Mouse (Mus musculus): ENCODE results near the gene G6pc2. TPM values are rescaled to one million over a fixed set of nuclear protein-coding genes. Genes with fewer than 3 reads are reported as not detected.

G6pc2 gene
- polyA plus RNA-seq, 1 experiment from 2014 or later: not detected

DNA sequence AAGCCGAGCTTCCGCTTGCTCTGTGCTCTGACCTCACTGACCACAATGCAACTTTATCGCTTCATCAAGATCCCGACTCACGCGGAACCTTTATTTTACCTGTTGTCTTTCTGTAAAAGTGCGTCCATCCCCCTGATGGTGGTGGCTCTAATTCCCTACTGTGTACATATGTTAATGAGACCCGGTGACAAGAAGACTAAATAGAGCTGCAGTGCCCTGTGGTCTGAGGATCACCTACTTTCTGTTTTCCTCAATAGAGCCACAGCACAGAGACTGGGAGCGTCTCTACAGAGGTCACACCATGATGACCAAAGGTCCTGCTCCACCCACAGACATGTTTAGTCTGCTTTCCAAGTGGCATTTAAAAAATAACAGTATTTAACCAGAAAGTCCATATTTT lies 16.0 kb downstream of the G6pc2 start:
- Histone ChIP-seq H3K4me1 (replicated peaks; ENCODE audit: control insufficient read depth, insufficient read depth, low read length) (no peaks in the 10 kb centered on the region), H3K27me3 (ENCODE audit: control insufficient read depth, insufficient read depth, low read length) (no peaks in the 10 kb centered on the region), H3K9me3 (ENCODE audit: control insufficient read depth, low read length) (no peaks in the 10 kb centered on the region), H3K4me3 (ENCODE audit: low read depth, low read length) (no peak overlapping the region), H3K4me2 (ENCODE audit: low read depth, low read length, severe bottlenecking) (no peak overlapping the region), H3K36me3 (ENCODE audit: control insufficient read depth, insufficient read depth, low read length) (no peaks in the 10 kb centered on the region), H3K27ac (ENCODE audit: low read depth, low read length) (no peak overlapping the region), H3K9ac (ENCODE audit: low read length) (no peak overlapping the region)
- 91% methylated on average over 9 of the region's 9 CpGs for WGBS
- ATAC-seq (replicated peaks; ENCODE audit: low FRiP score): no peak
- DNase-seq (ENCODE audit: low spot score): no peak

DNA sequence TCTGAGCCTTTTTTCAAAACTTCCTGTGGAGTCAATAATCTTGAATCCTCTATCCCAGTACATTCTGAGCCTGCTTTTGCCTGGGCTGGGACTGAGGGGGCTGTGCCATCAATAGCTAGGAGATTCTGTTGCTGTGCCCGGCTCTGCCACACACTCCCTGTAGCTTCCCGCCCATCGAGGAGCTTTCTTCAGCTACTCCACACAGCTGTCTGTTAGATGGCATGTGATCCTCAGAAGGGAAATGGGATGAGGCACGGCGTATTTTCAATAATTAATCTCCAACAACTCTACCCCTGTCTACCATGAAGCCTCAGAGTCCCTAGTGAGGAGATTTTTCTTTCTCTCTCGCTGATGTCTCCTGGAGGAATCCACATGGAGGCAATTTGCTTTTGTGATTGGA lies 17.8 kb downstream of the G6pc2 start:
- no peak overlapping the region for H3K27ac ChIP-seq (ENCODE audit: low read depth, low read length)

GRCm38 (mm10) chr2:69230137-69230536 lies 19.3 kb downstream of the G6pc2 start:
- H3K9me3 ChIP-seq (ENCODE audit: control insufficient read depth, low read length): no peaks in the 10 kb centered on the region
- H3K27me3 ChIP-seq (ENCODE audit: control insufficient read depth, insufficient read depth, low read length): no peaks in the 10 kb centered on the region
- no peak overlapping the region for H3K4me3 ChIP-seq (ENCODE audit: low read depth, low read length)
- no peak for ATAC-seq (replicated peaks; ENCODE audit: low FRiP score)
- no peak overlapping the region for H3K4me2 ChIP-seq (ENCODE audit: low read depth, low read length, severe bottlenecking)
- no peak for DNase-seq (ENCODE audit: low spot score)
- H3K27ac ChIP-seq (ENCODE audit: low read depth, low read length): no peak overlapping the region
- H3K36me3 ChIP-seq (ENCODE audit: control insufficient read depth, insufficient read depth, low read length): no peaks in the 10 kb centered on the region
- WGBS: 90% methylated on average over 2 of the region's 2 CpGs
- H3K4me1 ChIP-seq (replicated peaks; ENCODE audit: control insufficient read depth, insufficient read depth, low read length): no peaks in the 10 kb centered on the region
- no peak overlapping the region for H3K9ac ChIP-seq (ENCODE audit: low read length)

More for the DNA sequence above, 17.8 kb downstream of the G6pc2 start:
- 87% methylated on average over 6 of the region's 6 CpGs for WGBS
- no peaks in the 10 kb centered on the region for H3K27me3 ChIP-seq (ENCODE audit: control insufficient read depth, insufficient read depth, low read length)
- no peaks in the 10 kb centered on the region for H3K4me1 ChIP-seq (replicated peaks; ENCODE audit: control insufficient read depth, insufficient read depth, low read length)
- no peak for DNase-seq (ENCODE audit: low spot score)
- H3K4me3 ChIP-seq (ENCODE audit: low read depth, low read length): no peak overlapping the region
- H3K36me3 ChIP-seq (ENCODE audit: control insufficient read depth, insufficient read depth, low read length): no peaks in the 10 kb centered on the region
- H3K9ac ChIP-seq (ENCODE audit: low read length): no peak overlapping the region
- H3K4me2 ChIP-seq (ENCODE audit: low read depth, low read length, severe bottlenecking): no peak overlapping the region
- no peaks in the 10 kb centered on the region for H3K9me3 ChIP-seq (ENCODE audit: control insufficient read depth, low read length)
- no peak for ATAC-seq (replicated peaks; ENCODE audit: low FRiP score)

- Histone ChIP-seq H3K36me3 (ENCODE audit: control insufficient read depth, insufficient read depth, low read length) (no peaks in the 10 kb centered on the region), H3K9ac (ENCODE audit: low read length) (no peak overlapping the region), H3K9me3 (ENCODE audit: control insufficient read depth, low read length) (no peaks in the 10 kb centered on the region), H3K27ac (ENCODE audit: low read depth, low read length) (no peak overlapping the region), H3K4me3 (ENCODE audit: low read depth, low read length) (no peak overlapping the region), H3K4me2 (ENCODE audit: low read depth, low read length, severe bottlenecking) (no peak overlapping the region), H3K27me3 (ENCODE audit: control insufficient read depth, insufficient read depth, low read length) (no peaks in the 10 kb centered on the region), H3K4me1 (replicated peaks; ENCODE audit: control insufficient read depth, insufficient read depth, low read length) (no peaks in the 10 kb centered on the region)
- no peak for ATAC-seq (replicated peaks; ENCODE audit: low FRiP score)
- no peak for DNase-seq (ENCODE audit: low spot score)
Measured at GRCm38 (mm10) chr2:69232101-69232500, 21.2 kb downstream of the G6pc2 start.

DNA sequence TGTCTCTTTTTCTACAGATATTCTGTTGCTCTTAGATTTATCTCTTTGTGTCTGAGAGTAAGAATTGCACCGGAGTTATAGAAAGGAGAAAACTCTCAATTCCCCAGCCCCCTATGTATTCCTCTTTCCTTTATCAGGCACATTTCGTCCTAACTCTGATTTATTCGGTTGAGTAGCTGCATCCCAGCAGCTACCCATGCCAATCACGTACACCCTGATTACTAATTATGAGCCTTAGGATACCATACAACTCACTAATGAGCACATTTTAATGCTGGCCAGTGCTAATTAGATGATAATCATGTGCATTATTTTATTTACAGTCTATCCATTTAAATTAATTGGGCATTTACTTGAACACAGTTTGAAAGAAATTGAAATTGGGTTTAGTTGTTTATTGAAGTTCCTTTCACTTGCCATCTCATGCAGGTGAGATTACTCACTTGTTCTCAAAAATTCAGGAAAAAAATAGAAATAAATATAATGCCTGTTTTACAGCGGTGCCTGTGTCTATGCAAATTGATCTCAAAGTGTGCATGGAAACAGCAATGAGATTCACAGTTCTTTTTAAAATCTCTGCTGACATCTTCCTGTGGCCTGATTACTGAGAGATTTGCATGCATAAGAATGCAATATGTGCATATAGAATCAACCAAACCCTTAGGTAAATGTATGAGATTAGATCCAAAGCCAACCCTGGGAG lies 24.3 kb downstream of the G6pc2 start:
- Histone ChIP-seq H3K9me3 (ENCODE audit: control insufficient read depth, low read length) (no peaks in the 10 kb centered on the region), H3K27me3 (ENCODE audit: control insufficient read depth, insufficient read depth, low read length) (peaks cover 2% of the 10 kb centered on the region; the same call in 1 of the 2 replicates), H3K27ac (ENCODE audit: low read depth, low read length) (no peak overlapping the region), H3K4me3 (ENCODE audit: low read depth, low read length) (no peak overlapping the region), H3K4me1 (replicated peaks; ENCODE audit: control insufficient read depth, insufficient read depth, low read length) (no peaks in the 10 kb centered on the region), H3K9ac (ENCODE audit: low read length) (no peak overlapping the region), H3K36me3 (ENCODE audit: control insufficient read depth, insufficient read depth, low read length) (no peaks in the 10 kb centered on the region), H3K4me2 (ENCODE audit: low read depth, low read length, severe bottlenecking) (no peak overlapping the region)
- ATAC-seq (replicated peaks; ENCODE audit: low FRiP score) (peak; percentile 91), DNase-seq (ENCODE audit: low spot score) (no peak)
- WGBS: 46% methylated on average over 5 of the region's 5 CpGs

DNA sequence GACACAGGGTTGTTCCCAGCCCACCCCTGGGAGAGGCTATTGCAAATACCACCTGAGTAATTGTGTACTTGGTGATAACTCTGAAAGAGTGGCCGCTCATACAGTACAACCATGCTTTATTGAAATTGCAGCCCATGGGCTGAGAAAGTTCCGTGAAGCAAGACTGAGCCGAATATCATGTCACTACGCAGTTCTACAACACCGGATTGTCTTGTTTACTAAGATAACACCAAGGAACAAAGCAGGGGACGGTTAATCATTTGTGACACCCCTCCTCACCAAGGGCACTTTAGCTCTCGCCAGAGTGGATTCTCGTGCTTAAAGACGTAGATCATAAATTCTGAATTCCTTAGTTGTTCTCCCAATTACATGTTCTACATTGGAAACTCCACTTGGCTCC lies 28.4 kb downstream of the G6pc2 start:
- H3K4me3 ChIP-seq (ENCODE audit: low read depth, low read length): no peak overlapping the region
- no peaks in the 10 kb centered on the region for H3K9me3 ChIP-seq (ENCODE audit: control insufficient read depth, low read length)
- H3K4me2 ChIP-seq (ENCODE audit: low read depth, low read length, severe bottlenecking): no peak overlapping the region
- peaks cover 2% of the 10 kb centered on the region; the same call in 1 of the 2 replicates for H3K27me3 ChIP-seq (ENCODE audit: control insufficient read depth, insufficient read depth, low read length)
- no peaks in the 10 kb centered on the region for H3K4me1 ChIP-seq (replicated peaks; ENCODE audit: control insufficient read depth, insufficient read depth, low read length)
- H3K36me3 ChIP-seq (ENCODE audit: control insufficient read depth, insufficient read depth, low read length): no peaks in the 10 kb centered on the region
- H3K27ac ChIP-seq (ENCODE audit: low read depth, low read length): no peak overlapping the region
- DNase-seq (ENCODE audit: low spot score) (no peak), ATAC-seq (replicated peaks; ENCODE audit: low FRiP score) (no peak)
- WGBS: 93% methylated on average over 9 of the region's 9 CpGs
- no peak overlapping the region for H3K9ac ChIP-seq (ENCODE audit: low read length)

- DNase-seq (ENCODE audit: low spot score): no peak
- Histone ChIP-seq H3K27me3 (ENCODE audit: control insufficient read depth, insufficient read depth, low read length) (no peaks in the 10 kb centered on the region), H3K36me3 (ENCODE audit: control insufficient read depth, insufficient read depth, low read length) (no peaks in the 10 kb centered on the region), H3K9ac (ENCODE audit: low read length) (no peak overlapping the region), H3K27ac (ENCODE audit: low read depth, low read length) (no peak overlapping the region), H3K4me1 (replicated peaks; ENCODE audit: control insufficient read depth, insufficient read depth, low read length) (no peaks in the 10 kb centered on the region), H3K9me3 (ENCODE audit: control insufficient read depth, low read length) (no peaks in the 10 kb centered on the region), H3K4me2 (ENCODE audit: low read depth, low read length, severe bottlenecking) (no peak overlapping the region), H3K4me3 (ENCODE audit: low read depth, low read length) (no peak overlapping the region)
- WGBS: 33% methylated on average over 2 of the region's 2 CpGs
- no peak for ATAC-seq (replicated peaks; ENCODE audit: low FRiP score)
Measured at GRCm38 (mm10) chr2:69244924-69245323, 34.1 kb downstream of the G6pc2 start.

- Histone ChIP-seq H3K4me3 (ENCODE audit: low read depth, low read length) (no peak overlapping the region), H3K9me3 (ENCODE audit: control insufficient read depth, low read length) (no peaks in the 10 kb centered on the region), H3K27me3 (ENCODE audit: control insufficient read depth, insufficient read depth, low read length) (no peaks in the 10 kb centered on the region), H3K4me2 (ENCODE audit: low read depth, low read length, severe bottlenecking) (no peak overlapping the region), H3K27ac (ENCODE audit: low read depth, low read length) (no peak overlapping the region), H3K9ac (ENCODE audit: low read length) (no peak overlapping the region), H3K36me3 (ENCODE audit: control insufficient read depth, insufficient read depth, low read length) (no peaks in the 10 kb centered on the region), H3K4me1 (replicated peaks; ENCODE audit: control insufficient read depth, insufficient read depth, low read length) (no peaks in the 10 kb centered on the region)
- ATAC-seq (replicated peaks; ENCODE audit: low FRiP score): no peak
- no peak for DNase-seq (ENCODE audit: low spot score)
- WGBS: 91% methylated on average over 1 of the region's 1 CpGs
Measured at GRCm38 (mm10) chr2:69247081-69247480, 36.2 kb downstream of the G6pc2 start.

GRCm38 (mm10) chr2:69248221-69248755 lies 37.4 kb downstream of the G6pc2 start:
- WGBS: 56% methylated on average over 16 of the region's 16 CpGs

More at GRCm38 (mm10) chr2:69248221-69248755, 37.4 kb downstream of the G6pc2 start:
- Histone ChIP-seq H3K4me3 (ENCODE audit: low read depth, low read length) (no peak overlapping the region), H3K4me2 (ENCODE audit: low read depth, low read length, severe bottlenecking) (no peak overlapping the region), H3K4me1 (replicated peaks; ENCODE audit: control insufficient read depth, insufficient read depth, low read length) (no peaks in the 10 kb centered on the region), H3K9me3 (ENCODE audit: control insufficient read depth, low read length) (no peaks in the 10 kb centered on the region), H3K27ac (ENCODE audit: low read depth, low read length) (no peak overlapping the region), H3K27me3 (ENCODE audit: control insufficient read depth, insufficient read depth, low read length) (no peaks in the 10 kb centered on the region), H3K9ac (ENCODE audit: low read length) (no peak overlapping the region), H3K36me3 (ENCODE audit: control insufficient read depth, insufficient read depth, low read length) (no peaks in the 10 kb centered on the region)
- ATAC-seq (replicated peaks; ENCODE audit: low FRiP score) (no peak), DNase-seq (ENCODE audit: low spot score) (no peak)

All from forebrain, embryonic 11.5 days (tissue).